Mouse (Mus musculus) liver, embryonic 13.5 days (tissue): ENCODE results near the gene Ccdc70. TPM values are rescaled to one million over a fixed set of nuclear protein-coding genes. Genes with fewer than 3 reads are reported as not detected.
"Not testable (repeated sequence)": the region's sequence is repeated elsewhere in the genome, so short reads cannot be mapped to it uniquely, and the experiment has no call there.

ENCODE experiments used
- ATAC-seq: fragments of 200-750 bp; cut with Nextera tagmentation; 2 replicates; pipeline ENCODE4 v1.8.0; 2017; ENCODE audit warnings: low read depth, mild to moderate bottlenecking, moderate number of reproducible peaks, moderate library complexity
- DNase-seq: peaks from one replicate; pipeline ENCODE4 v3.0.0; 2022
- H3K27ac ChIP-seq: fragments of 300-500 bp; sonication (generic); 2 replicates; pipeline ENCODE4 v1.5.1; 2015; ENCODE audit warnings: moderate library complexity, mild to moderate bottlenecking, inconsistent platforms
- H3K27me3 ChIP-seq: fragments of 300-500 bp; sonication (generic); 2 replicates; pipeline ENCODE4 v1.6.1; 2015; ENCODE audit warnings: mild to moderate bottlenecking, inconsistent platforms
- H3K36me3 ChIP-seq: fragments of 300-500 bp; sonication (generic); 2 replicates; pipeline ENCODE4 v1.6.1; 2015; ENCODE audit warnings: mild to moderate bottlenecking, inconsistent platforms
- H3K4me1 ChIP-seq: fragments of 300-500 bp; sonication (generic); replicated peaks from 2 replicates; pipeline ENCODE4 v1.6.1; 2015; ENCODE audit warnings: inconsistent platforms
- H3K4me2 ChIP-seq: fragments of 300-500 bp; sonication (generic); 2 replicates; pipeline ENCODE4 v1.6.1; 2015; ENCODE audit warnings: inconsistent platforms, mild to moderate bottlenecking, moderate library complexity
- H3K4me3 ChIP-seq: fragments of 300-500 bp; sonication (generic); replicated peaks from 2 replicates; pipeline ENCODE4 v1.5.1; 2015; ENCODE audit warnings: mild to moderate bottlenecking, inconsistent platforms
- H3K9ac ChIP-seq: fragments of 300-500 bp; sonication (generic); 2 replicates; pipeline ENCODE4 v1.6.1; 2015; ENCODE audit warnings: mild to moderate bottlenecking, inconsistent platforms
- H3K9me3 ChIP-seq: fragments of 300-500 bp; sonication (generic); replicated peaks from 2 replicates; pipeline ENCODE4 v1.6.1; 2016; ENCODE audit warnings: inconsistent platforms
- WGBS: fragments of 180-500 bp; shearing (Covaris S2); methylation state at CpG from one replicate; pipeline ENCODE4 v1.1.7; 2015; ENCODE audit not compliant: insufficient replicate concordance; 5-methylcytosine and 5-hydroxymethylcytosine counted together
- polyA plus RNA-seq: library from polyadenylated mRNA; unstranded; fragments of >200 nt; fragmentation: Nextera tagmentation; extraction: Ambion mirVana; gene quantifications from 2 replicates; pipeline ENCODE4 v1.2.1, GENCODE M21; 2015

The Ccdc70 gene
- not detected in 2 replicates for polyA plus RNA-seq

GRCm38 (mm10) chr8:21969475-21969874 lies at the start of gene Ccdc70:
Gene Ccdc70 (plus strand): TSS chr8:21969775.
- 56% methylated on average over 3 of the region's 3 CpGs for WGBS
- H3K27ac ChIP-seq: no peak within 1 kb of the TSS
- no peak for ATAC-seq

GRCm38 (mm10) chr8:21930754-21931153 lies 38.8 kb upstream of the Ccdc70 start:
- not testable (repeated sequence) for DNase-seq, H3K4me1 ChIP-seq, ATAC-seq, H3K4me2 ChIP-seq, H3K9me3 ChIP-seq, H3K36me3 ChIP-seq, H3K9ac ChIP-seq, H3K27me3 ChIP-seq, H3K27ac ChIP-seq, H3K4me3 ChIP-seq
- WGBS: 80% methylated on average over 3 of the region's 3 CpGs

More at GRCm38 (mm10) chr8:21969475-21969874, at the start of gene Ccdc70:
- no peaks in the 10 kb centered on the region for H3K9me3 ChIP-seq
- no peaks in the 10 kb centered on the region for H3K36me3 ChIP-seq
- H3K4me2 ChIP-seq: no peak within 1 kb of the TSS
- no peak within 1 kb of the TSS for H3K9ac ChIP-seq
- no peak for DNase-seq
- H3K4me3 ChIP-seq: no peak within 1 kb of the TSS
- no peaks in the 10 kb centered on the region for H3K27me3 ChIP-seq
- H3K4me1 ChIP-seq: no peaks in the 10 kb centered on the region

GRCm38 (mm10) chr8:21932610-21933009 lies 37.0 kb upstream of the Ccdc70 start, which contains the start of gene Defb15:
Gene Defb15 (minus strand): TSS chr8:21932710.
- no peak within 1 kb of the TSS for H3K27ac ChIP-seq
- H3K9ac ChIP-seq: no peak within 1 kb of the TSS
- no peak within 1 kb of the TSS for H3K4me2 ChIP-seq
- ATAC-seq: no peak
- H3K4me1 ChIP-seq: no peaks in the 10 kb centered on the region
- H3K4me3 ChIP-seq: no peak within 1 kb of the TSS
- H3K9me3 ChIP-seq: no peaks in the 10 kb centered on the region
- DNase-seq: no peak
- H3K27me3 ChIP-seq: no peaks in the 10 kb centered on the region
- WGBS: 71% methylated on average over 6 of the region's 6 CpGs
- H3K36me3 ChIP-seq: no peaks in the 10 kb centered on the region

- H3K9me3 ChIP-seq, H3K9ac ChIP-seq, H3K36me3 ChIP-seq, DNase-seq, H3K4me3 ChIP-seq, ATAC-seq, H3K4me2 ChIP-seq, H3K4me1 ChIP-seq, H3K27me3 ChIP-seq, H3K27ac ChIP-seq: not testable (repeated sequence)
- WGBS: 62% methylated on average over 4 of the region's 4 CpGs
These were observed 31.5 kb upstream of the Ccdc70 start, which contains the start of gene Defb35 for GRCm38 (mm10) chr8:21938052-21938451. Gene Defb35 (plus strand): TSS chr8:21938352.

GRCm38 (mm10) chr8:21946462-21946861 lies 23.1 kb upstream of the Ccdc70 start, which contains the start of gene Defb13:
Gene Defb13 (plus strand): TSS chr8:21946762.
- DNase-seq (no peak), ATAC-seq (no peak)
- Histone ChIP-seq H3K4me2 (no peak within 1 kb of the TSS), H3K27me3 (no peaks in the 10 kb centered on the region), H3K4me1 (no peaks in the 10 kb centered on the region), H3K27ac (no peak within 1 kb of the TSS), H3K9ac (no peak within 1 kb of the TSS), H3K36me3 (no peaks in the 10 kb centered on the region), H3K9me3 (no peaks in the 10 kb centered on the region), H3K4me3 (no peak within 1 kb of the TSS)
- WGBS: 69% methylated on average over 6 of the region's 6 CpGs

- Histone ChIP-seq H3K4me1 (no peaks in the 10 kb centered on the region), H3K27me3 (no peaks in the 10 kb centered on the region), H3K9me3 (no peaks in the 10 kb centered on the region), H3K4me3 (no peak overlapping the region), H3K9ac (no peak overlapping the region), H3K36me3 (no peaks in the 10 kb centered on the region), H3K27ac (no peak overlapping the region), H3K4me2 (no peak overlapping the region)
- ATAC-seq (no peak), DNase-seq (no peak)
- WGBS: 65% methylated on average over 9 of the region's 9 CpGs
These were observed 22.1 kb upstream of the Ccdc70 start for GRCm38 (mm10) chr8:21947311-21948017.

GRCm38 (mm10) chr8:21955321-21955720 lies 14.3 kb upstream of the Ccdc70 start:
- Histone ChIP-seq H3K9ac (no peak overlapping the region), H3K27me3 (no peaks in the 10 kb centered on the region), H3K4me2 (no peak overlapping the region), H3K36me3 (no peaks in the 10 kb centered on the region), H3K9me3 (no peaks in the 10 kb centered on the region), H3K4me1 (no peaks in the 10 kb centered on the region), H3K27ac (no peak overlapping the region), H3K4me3 (no peak overlapping the region)
- ATAC-seq (no peak), DNase-seq (no peak)
- 3% methylated on average over 9 of the region's 9 CpGs for WGBS

GRCm38 (mm10) chr8:21956336-21956735 lies 13.2 kb upstream of the Ccdc70 start:
- no peak for ATAC-seq
- no peak overlapping the region for H3K27ac ChIP-seq
- H3K27me3 ChIP-seq: no peaks in the 10 kb centered on the region
- no peak for DNase-seq
- WGBS: 64% methylated on average over 3 of the region's 3 CpGs
- H3K4me2 ChIP-seq: no peak overlapping the region
- no peaks in the 10 kb centered on the region for H3K36me3 ChIP-seq
- H3K4me1 ChIP-seq: no peaks in the 10 kb centered on the region
- no peaks in the 10 kb centered on the region for H3K9me3 ChIP-seq
- no peak overlapping the region for H3K4me3 ChIP-seq
- H3K9ac ChIP-seq: no peak overlapping the region

GRCm38 (mm10) chr8:21958414-21958813 lies 11.2 kb upstream of the Ccdc70 start, which contains the start of gene Fam90a1a:
Gene Fam90a1a (plus strand): TSS chr8:21958714.
- 80% methylated on average over 2 of the region's 2 CpGs for WGBS
- Histone ChIP-seq H3K9ac (no peak within 1 kb of the TSS), H3K27ac (no peak within 1 kb of the TSS), H3K4me3 (no peak within 1 kb of the TSS), H3K4me2 (no peak within 1 kb of the TSS), H3K27me3 (no peaks in the 10 kb centered on the region), H3K36me3 (no peaks in the 10 kb centered on the region), H3K9me3 (no peaks in the 10 kb centered on the region), H3K4me1 (no peaks in the 10 kb centered on the region)
- DNase-seq: no peak
- no peak for ATAC-seq

- Histone ChIP-seq H3K4me3 (no peak overlapping the region), H3K4me1 (no peaks in the 10 kb centered on the region), H3K27ac (no peak overlapping the region), H3K9me3 (no peaks in the 10 kb centered on the region), H3K27me3 (no peaks in the 10 kb centered on the region), H3K36me3 (no peaks in the 10 kb centered on the region), H3K9ac (no peak overlapping the region), H3K4me2 (no peak overlapping the region)
- ATAC-seq (no peak), DNase-seq (no peak)
- WGBS: 60% methylated on average over 1 of the region's 1 CpGs
These were observed 2.9 kb upstream of the Ccdc70 start for GRCm38 (mm10) chr8:21966646-21967045.

GRCm38 (mm10) chr8:21978193-21978592 lies 8.6 kb downstream of the Ccdc70 start:
- Histone ChIP-seq H3K27me3 (no peaks in the 10 kb centered on the region), H3K36me3 (no peaks in the 10 kb centered on the region), H3K4me1 (no peaks in the 10 kb centered on the region), H3K9me3 (no peaks in the 10 kb centered on the region), H3K4me3 (no peak overlapping the region), H3K4me2 (no peak overlapping the region), H3K27ac (no peak overlapping the region), H3K9ac (no peak overlapping the region)
- ATAC-seq (no peak), DNase-seq (no peak)
- WGBS: 45% methylated on average over 4 of the region's 4 CpGs
